Mouse (Mus musculus): ENCODE results near the gene Map2k6.

Map2k6 gene

GRCm38 (mm10) chr11:110485081-110485480 lies 86.2 kb downstream of the Map2k6 start:
- no peak for DNase-seq (ENCODE audit: low spot score)

- no peak for DNase-seq (ENCODE audit: low spot score)
These were observed 88.9 kb downstream of the Map2k6 start for GRCm38 (mm10) chr11:110487796-110488195.

- DNase-seq (ENCODE audit: low spot score), result no peak
These were observed 89.4 kb downstream of the Map2k6 start for GRCm38 (mm10) chr11:110488301-110488700.

- DNase-seq (ENCODE audit: low spot score), result no peak
These were observed 96.6 kb downstream of the Map2k6 start for GRCm38 (mm10) chr11:110495323-110496060.

- peak; percentile 26 for DNase-seq (ENCODE audit: low spot score)
These were observed 97.1 kb downstream of the Map2k6 start for GRCm38 (mm10) chr11:110496061-110496446.

GRCm38 (mm10) chr11:110497743-110498142 lies 98.8 kb downstream of the Map2k6 start:
- no peak for DNase-seq (ENCODE audit: low spot score)

GRCm38 (mm10) chr11:110498651-110499213 lies 99.8 kb downstream of the Map2k6 start:
- no peak for DNase-seq (ENCODE audit: low spot score)

- no peak for DNase-seq (ENCODE audit: low spot score)
These were observed 104.2 kb downstream of the Map2k6 start for GRCm38 (mm10) chr11:110502937-110503670.

- DNase-seq (ENCODE audit: low spot score), result no peak
These were observed 112.5 kb downstream of the Map2k6 start for GRCm38 (mm10) chr11:110511466-110511865.

- DNase-seq (ENCODE audit: low spot score), result no peak
These were observed 119.7 kb downstream of the Map2k6 start for GRCm38 (mm10) chr11:110518648-110519047.

GRCm38 (mm10) chr11:110522906-110523305 lies 124.0 kb downstream of the Map2k6 start:
- no peak for DNase-seq (ENCODE audit: low spot score)

- no peak for DNase-seq (ENCODE audit: low spot score)
These were observed 127.2 kb downstream of the Map2k6 start for GRCm38 (mm10) chr11:110526156-110526555.

GRCm38 (mm10) chr11:110531087-110531486 lies 132.2 kb downstream of the Map2k6 start:
- no peak for DNase-seq (ENCODE audit: low spot score)

- DNase-seq (ENCODE audit: low spot score), result no peak
These were observed 135.9 kb downstream of the Map2k6 start for GRCm38 (mm10) chr11:110534856-110535255.

- no peak for DNase-seq (ENCODE audit: low spot score)
These were observed 137.6 kb downstream of the Map2k6 start for GRCm38 (mm10) chr11:110536533-110536932.

- DNase-seq (ENCODE audit: low spot score), result peak; percentile 59
These were observed 138.7 kb downstream of the Map2k6 start for GRCm38 (mm10) chr11:110537602-110538001.

- no peak for DNase-seq (ENCODE audit: low spot score)
These were observed 139.3 kb downstream of the Map2k6 start for GRCm38 (mm10) chr11:110538206-110538605.

- no peak for DNase-seq (ENCODE audit: low spot score)
These were observed 143.0 kb downstream of the Map2k6 start for GRCm38 (mm10) chr11:110541933-110542332.

- no peak for DNase-seq (ENCODE audit: low spot score)
These were observed 145.7 kb downstream of the Map2k6 start for GRCm38 (mm10) chr11:110544419-110545210.

- DNase-seq (ENCODE audit: low spot score), result no peak
These were observed 146.5 kb downstream of the Map2k6 start for GRCm38 (mm10) chr11:110545416-110545815.

- no peak for DNase-seq (ENCODE audit: low spot score)
These were observed 152.6 kb downstream of the Map2k6 start for GRCm38 (mm10) chr11:110551471-110551967.

Data from urinary bladder, postnatal 25 days (tissue).